Mouse (Mus musculus) stomach, postnatal 0 days (tissue): ENCODE measurements around the gene Abcc1.

ENCODE experiments used
- CTCF ChIP-seq: IDR thresholded peaks from 2 replicates; pipeline ENCODE4 v1.5.1; 2016; ENCODE audit warnings: antibody characterized with exemption, low read depth, mild to moderate bottlenecking, moderate library complexity
- EP300 ChIP-seq: optimal IDR thresholded peaks from 2 replicates; pipeline ENCODE3; 2016; ENCODE audit warnings: antibody characterized with exemption

GRCm38 (mm10) chr16:14357859-14358258 lies 3.5 kb upstream of the Abcc1 start:
- TF ChIP-seq CTCF (no peak), EP300 (no peak)
